Mouse (Mus musculus): ENCODE results near the gene Gm4858. TPM values are rescaled to one million over a fixed set of nuclear protein-coding genes. Genes with fewer than 3 reads are reported as not detected.
"Not testable (repeated sequence)": the region's sequence is repeated elsewhere in the genome, so short reads cannot be mapped to it uniquely, and the experiment has no call there.

Gm4858 gene
- polyA plus RNA-seq (2014; fragmentation: Nextera tagmentation; extraction: Ambion mirVana): not detected in 2 replicates

DNA sequence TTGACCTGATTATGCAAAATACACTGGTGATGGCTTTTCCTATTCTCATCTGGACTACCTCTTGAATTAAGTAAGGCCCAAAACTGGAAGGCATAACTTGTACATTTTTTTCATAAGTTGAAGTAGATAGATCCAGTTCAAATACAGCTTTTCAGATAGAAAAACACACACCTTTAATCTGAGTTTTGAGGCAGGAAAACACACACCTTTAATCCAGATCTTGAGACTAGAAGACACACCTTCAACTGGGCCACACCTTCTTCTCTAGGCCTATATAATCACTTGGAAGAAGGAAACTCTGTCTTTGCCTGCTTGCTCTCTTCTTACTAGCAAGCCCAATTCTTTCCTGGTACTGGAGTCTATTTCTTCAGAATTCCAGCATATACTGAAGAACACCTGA lies at the start of gene Gm4858:
Gene Gm4858, plus strand, starts transcription at position 301 of the 400 bp plus-strand sequence.
- not testable (repeated sequence) for ATAC-seq (replicated peaks; ENCODE audit: low FRiP score); DNase-seq (ENCODE audit: low spot score); H3K36me3 ChIP-seq (ENCODE audit: control insufficient read depth, insufficient read depth, low read length); H3K27me3 ChIP-seq (replicated peaks; ENCODE audit: control insufficient read depth, insufficient read depth, low read length); H3K27ac ChIP-seq (ENCODE audit: low read depth, low read length); H3K9me3 ChIP-seq (ENCODE audit: control insufficient read depth, low read length); H3K9ac ChIP-seq (ENCODE audit: low read depth, low read length); H3K4me1 ChIP-seq (replicated peaks; ENCODE audit: control insufficient read depth, insufficient read depth, low read length); H3K4me2 ChIP-seq; H3K4me3 ChIP-seq (ENCODE audit: low read depth, low read length)

- WGBS: 86% methylated on average over 2 of the region's 2 CpGs
- Histone ChIP-seq H3K9ac (ENCODE audit: low read depth, low read length) (no peak within 1 kb of the TSS), H3K9me3 (ENCODE audit: control insufficient read depth, low read length) (no peaks in the 10 kb centered on the region), H3K27me3 (replicated peaks; ENCODE audit: control insufficient read depth, insufficient read depth, low read length) (no peaks in the 10 kb centered on the region), H3K36me3 (ENCODE audit: control insufficient read depth, insufficient read depth, low read length) (no peaks in the 10 kb centered on the region), H3K27ac (ENCODE audit: low read depth, low read length) (no peak within 1 kb of the TSS), H3K4me3 (ENCODE audit: low read depth, low read length) (no peak within 1 kb of the TSS), H3K4me2 (no peak within 1 kb of the TSS), H3K4me1 (replicated peaks; ENCODE audit: control insufficient read depth, insufficient read depth, low read length) (no peaks in the 10 kb centered on the region)
- DNase-seq (ENCODE audit: low spot score): no peak
- ATAC-seq (replicated peaks; ENCODE audit: low FRiP score): no peak
Measured at GRCm38 (mm10) chr3:93018960-93019359, 49.7 kb upstream of the Gm4858 start, which contains the start of gene Lce1m. Lce1m (minus strand) TSS chr3:93019060.

DNA sequence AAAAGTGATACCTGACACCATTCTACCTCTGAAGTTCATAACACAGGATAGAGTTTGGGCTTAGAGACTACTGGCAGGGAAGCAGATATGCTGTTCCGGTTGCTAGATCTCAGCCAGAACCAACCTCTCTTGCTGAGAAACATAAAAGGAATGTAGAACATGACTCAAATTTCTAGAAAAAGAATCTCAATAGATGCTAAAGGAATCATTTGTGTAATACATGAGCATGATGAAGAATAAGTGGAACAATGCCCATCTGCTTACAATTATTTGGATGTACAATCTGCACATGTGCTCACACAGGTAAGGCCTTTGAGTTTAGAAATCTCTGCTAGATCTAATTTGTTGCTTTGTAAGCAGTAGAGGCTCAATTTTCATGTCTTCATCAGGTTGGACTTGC lies 47.5 kb upstream of the Gm4858 start:
- H3K4me1 ChIP-seq (replicated peaks; ENCODE audit: control insufficient read depth, insufficient read depth, low read length): no peaks in the 10 kb centered on the region
- no peak for ATAC-seq (replicated peaks; ENCODE audit: low FRiP score)
- 84% methylated on average over 1 of the region's 1 CpGs for WGBS
- no peaks in the 10 kb centered on the region for H3K36me3 ChIP-seq (ENCODE audit: control insufficient read depth, insufficient read depth, low read length)
- no peak overlapping the region for H3K9ac ChIP-seq (ENCODE audit: low read depth, low read length)
- no peaks in the 10 kb centered on the region for H3K9me3 ChIP-seq (ENCODE audit: control insufficient read depth, low read length)
- H3K4me3 ChIP-seq (ENCODE audit: low read depth, low read length): no peak overlapping the region
- H3K27ac ChIP-seq (ENCODE audit: low read depth, low read length): no peak overlapping the region
- H3K4me2 ChIP-seq: no peak overlapping the region
- H3K27me3 ChIP-seq (replicated peaks; ENCODE audit: control insufficient read depth, insufficient read depth, low read length): no peaks in the 10 kb centered on the region
- no peak for DNase-seq (ENCODE audit: low spot score)

GRCm38 (mm10) chr3:93023411-93024184 lies 45.0 kb upstream of the Gm4858 start:
- no peak overlapping the region for H3K4me3 ChIP-seq (ENCODE audit: low read depth, low read length)
- WGBS: 61% methylated on average over 3 of the region's 3 CpGs
- no peaks in the 10 kb centered on the region for H3K36me3 ChIP-seq (ENCODE audit: control insufficient read depth, insufficient read depth, low read length)
- no peaks in the 10 kb centered on the region for H3K4me1 ChIP-seq (replicated peaks; ENCODE audit: control insufficient read depth, insufficient read depth, low read length)
- DNase-seq (ENCODE audit: low spot score) (no peak), ATAC-seq (replicated peaks; ENCODE audit: low FRiP score) (no peak)
- H3K27ac ChIP-seq (ENCODE audit: low read depth, low read length): no peak overlapping the region
- H3K9me3 ChIP-seq (ENCODE audit: control insufficient read depth, low read length): no peaks in the 10 kb centered on the region
- H3K9ac ChIP-seq (ENCODE audit: low read depth, low read length): no peak overlapping the region
- no peaks in the 10 kb centered on the region for H3K27me3 ChIP-seq (replicated peaks; ENCODE audit: control insufficient read depth, insufficient read depth, low read length)
- H3K4me2 ChIP-seq: no peak overlapping the region

GRCm38 (mm10) chr3:93025486-93025885 lies 43.1 kb upstream of the Gm4858 start:
- Histone ChIP-seq H3K4me2 (no peak overlapping the region), H3K4me3 (ENCODE audit: low read depth, low read length) (no peak overlapping the region), H3K36me3 (ENCODE audit: control insufficient read depth, insufficient read depth, low read length) (no peaks in the 10 kb centered on the region), H3K4me1 (replicated peaks; ENCODE audit: control insufficient read depth, insufficient read depth, low read length) (no peaks in the 10 kb centered on the region), H3K9ac (ENCODE audit: low read depth, low read length) (no peak overlapping the region), H3K9me3 (ENCODE audit: control insufficient read depth, low read length) (no peaks in the 10 kb centered on the region), H3K27me3 (replicated peaks; ENCODE audit: control insufficient read depth, insufficient read depth, low read length) (no peaks in the 10 kb centered on the region), H3K27ac (ENCODE audit: low read depth, low read length) (no peak overlapping the region)
- 65% methylated on average over 2 of the region's 2 CpGs for WGBS
- ATAC-seq (replicated peaks; ENCODE audit: low FRiP score) (no peak), DNase-seq (ENCODE audit: low spot score) (no peak)

- ATAC-seq (replicated peaks; ENCODE audit: low FRiP score) (peak; percentile 60; the same call in 1 of the 2 replicates), DNase-seq (ENCODE audit: low spot score) (no peak)
- Histone ChIP-seq H3K36me3 (ENCODE audit: control insufficient read depth, insufficient read depth, low read length) (no peaks in the 10 kb centered on the region), H3K4me3 (ENCODE audit: low read depth, low read length) (no peak overlapping the region), H3K9me3 (ENCODE audit: control insufficient read depth, low read length) (no peaks in the 10 kb centered on the region), H3K4me2 (no peak overlapping the region), H3K4me1 (replicated peaks; ENCODE audit: control insufficient read depth, insufficient read depth, low read length) (no peaks in the 10 kb centered on the region), H3K27me3 (replicated peaks; ENCODE audit: control insufficient read depth, insufficient read depth, low read length) (no peaks in the 10 kb centered on the region), H3K27ac (ENCODE audit: low read depth, low read length) (no peak overlapping the region), H3K9ac (ENCODE audit: low read depth, low read length) (no peak overlapping the region)
- WGBS: 52% methylated on average over 5 of the region's 5 CpGs
Measured at GRCm38 (mm10) chr3:93031450-93031849, 37.2 kb upstream of the Gm4858 start.

GRCm38 (mm10) chr3:93050182-93050581 lies 18.4 kb upstream of the Gm4858 start:
- H3K4me1 ChIP-seq (replicated peaks; ENCODE audit: control insufficient read depth, insufficient read depth, low read length): no peaks in the 10 kb centered on the region
- H3K27me3 ChIP-seq (replicated peaks; ENCODE audit: control insufficient read depth, insufficient read depth, low read length): no peaks in the 10 kb centered on the region
- H3K27ac ChIP-seq (ENCODE audit: low read depth, low read length): no peak overlapping the region
- H3K9me3 ChIP-seq (ENCODE audit: control insufficient read depth, low read length): no peaks in the 10 kb centered on the region
- no peaks in the 10 kb centered on the region for H3K36me3 ChIP-seq (ENCODE audit: control insufficient read depth, insufficient read depth, low read length)
- H3K4me3 ChIP-seq (ENCODE audit: low read depth, low read length): no peak overlapping the region
- no peak for ATAC-seq (replicated peaks; ENCODE audit: low FRiP score)
- no peak overlapping the region for H3K9ac ChIP-seq (ENCODE audit: low read depth, low read length)
- 90% methylated on average over 1 of the region's 1 CpGs for WGBS
- DNase-seq (ENCODE audit: low spot score): no peak
- no peak overlapping the region for H3K4me2 ChIP-seq

- Histone ChIP-seq H3K27me3 (replicated peaks; ENCODE audit: control insufficient read depth, insufficient read depth, low read length) (no peaks in the 10 kb centered on the region), H3K4me3 (ENCODE audit: low read depth, low read length) (no peak overlapping the region), H3K4me1 (replicated peaks; ENCODE audit: control insufficient read depth, insufficient read depth, low read length) (no peaks in the 10 kb centered on the region), H3K4me2 (no peak overlapping the region), H3K9ac (ENCODE audit: low read depth, low read length) (no peak overlapping the region), H3K36me3 (ENCODE audit: control insufficient read depth, insufficient read depth, low read length) (no peaks in the 10 kb centered on the region), H3K9me3 (ENCODE audit: control insufficient read depth, low read length) (no peaks in the 10 kb centered on the region), H3K27ac (ENCODE audit: low read depth, low read length) (no peak overlapping the region)
- ATAC-seq (replicated peaks; ENCODE audit: low FRiP score) (no peak), DNase-seq (ENCODE audit: low spot score) (no peak)
- 42% methylated on average over 10 of the region's 10 CpGs for WGBS
Measured at GRCm38 (mm10) chr3:93052826-93053474, 15.7 kb upstream of the Gm4858 start.

DNA sequence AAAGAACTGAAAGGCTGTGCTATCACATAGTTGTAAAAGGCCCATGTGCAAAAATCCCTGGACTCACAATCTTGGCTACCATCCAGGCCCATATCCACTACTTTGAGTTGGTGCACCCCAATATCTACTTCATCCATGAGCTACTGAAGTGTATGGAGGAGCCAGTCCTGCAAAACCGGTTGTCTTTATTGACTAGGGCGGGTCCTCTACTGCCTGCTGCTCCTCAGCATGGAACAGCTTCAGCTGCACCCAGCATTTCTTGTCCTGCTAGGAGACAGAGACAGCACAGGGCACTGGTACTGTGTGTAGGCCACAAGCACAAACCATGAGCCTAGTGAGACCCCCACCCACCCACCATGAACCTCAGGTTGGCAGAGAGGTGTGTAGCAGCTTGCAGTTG lies 18.0 kb downstream of the Gm4858 start:
- 71% methylated on average over 2 of the region's 2 CpGs for WGBS
- Histone ChIP-seq H3K27ac (ENCODE audit: low read depth, low read length) (no peak overlapping the region), H3K27me3 (replicated peaks; ENCODE audit: control insufficient read depth, insufficient read depth, low read length) (no peaks in the 10 kb centered on the region), H3K36me3 (ENCODE audit: control insufficient read depth, insufficient read depth, low read length) (no peaks in the 10 kb centered on the region), H3K9ac (ENCODE audit: low read depth, low read length) (no peak overlapping the region), H3K4me2 (no peak overlapping the region), H3K4me1 (replicated peaks; ENCODE audit: control insufficient read depth, insufficient read depth, low read length) (no peaks in the 10 kb centered on the region), H3K4me3 (ENCODE audit: low read depth, low read length) (no peak overlapping the region), H3K9me3 (ENCODE audit: control insufficient read depth, low read length) (no peaks in the 10 kb centered on the region)
- ATAC-seq (replicated peaks; ENCODE audit: low FRiP score): no peak
- DNase-seq (ENCODE audit: low spot score): no peak

Measured in liver, embryonic 11.5 days (tissue).